17 mouse cellular contexts compared by ENCODE assay signal in genomic region chr16:30271941-30272595, GRCm38 (mm10). TPM values are rescaled to one million over a fixed set of nuclear protein-coding genes. Genes with fewer than 3 reads are reported as not detected.
DNase-seq lines count a peak whose midpoint lies in the region; ATAC-seq and TF ChIP-seq lines count a peak whose summit lies in the region.
"Had no signal": no experiment of that assay in that cellular context is flagged by ENCODE, and none has a peak within 500 bp of the region (broad histone marks: within the 10 kb centered on the region; RNA-seq: fewer than 3 reads in every experiment).

No protein-coding gene starts in this region.

- H3K9me3 ChIP-seq in forebrain, embryonic 10.5 days = no peaks in the 10 kb centered on the region
- H3K9me3 ChIP-seq in forebrain, embryonic 11.5 days (ENCODE audit: control insufficient read depth, low read length) = no peaks in the 10 kb centered on the region
- no peaks in the 10 kb centered on the region for H3K9me3 ChIP-seq in midbrain, postnatal 0 days (ENCODE audit: low read length)
- no peaks in the 10 kb centered on the region for H3K9me3 ChIP-seq in midbrain, embryonic 10.5 days (replicated peaks)

- WGBS in forebrain, embryonic 10.5 days = 75% methylated on average over 6 of the region's 6 CpGs
- 70% methylated on average over 6 of the region's 6 CpGs for WGBS in forebrain, embryonic 11.5 days
- 52% methylated on average over 6 of the region's 6 CpGs for WGBS in midbrain, postnatal 0 days
- WGBS in midbrain, embryonic 10.5 days = 76% methylated on average over 6 of the region's 6 CpGs

- H3K4me1 ChIP-seq in forebrain, embryonic 10.5 days = peaks cover 25% of the 10 kb centered on the region
- no peaks in the 10 kb centered on the region for H3K4me1 ChIP-seq in forebrain, embryonic 11.5 days (replicated peaks; ENCODE audit: control insufficient read depth, insufficient read depth, low read length)
- no peaks in the 10 kb centered on the region for H3K4me1 ChIP-seq in midbrain, postnatal 0 days (ENCODE audit: insufficient read depth, low read length)
- H3K4me1 ChIP-seq in midbrain, embryonic 10.5 days = peaks cover 5% of the 10 kb centered on the region; the same call in 1 of the 2 replicates

- no peaks in the 10 kb centered on the region for H3K27me3 ChIP-seq in forebrain, embryonic 10.5 days (ENCODE audit: poor library complexity, severe bottlenecking)
- H3K27me3 ChIP-seq in forebrain, embryonic 11.5 days (ENCODE audit: control insufficient read depth, insufficient read depth, low read length) = no peaks in the 10 kb centered on the region
- H3K27me3 ChIP-seq in midbrain, postnatal 0 days (ENCODE audit: insufficient read depth, low read length) = no peaks in the 10 kb centered on the region
- peaks cover 6% of the 10 kb centered on the region; the same call in 1 of the 2 replicates for H3K27me3 ChIP-seq in midbrain, embryonic 10.5 days (ENCODE audit: low read depth, poor library complexity, severe bottlenecking)
- H3K27me3 ChIP-seq: Patski had no signal

- H3K36me3 ChIP-seq in forebrain, embryonic 10.5 days (replicated peaks) = no peaks in the 10 kb centered on the region
- H3K36me3 ChIP-seq in forebrain, embryonic 11.5 days (ENCODE audit: control insufficient read depth, insufficient read depth, low read length) = no peaks in the 10 kb centered on the region
- no peaks in the 10 kb centered on the region for H3K36me3 ChIP-seq in midbrain, postnatal 0 days (ENCODE audit: insufficient read depth, low read length)
- no peaks in the 10 kb centered on the region for H3K36me3 ChIP-seq in midbrain, embryonic 10.5 days

- H3K27ac ChIP-seq in forebrain, embryonic 10.5 days = peak overlapping the region; percentile 70; the same call in 1 of the 2 replicates
- no peak overlapping the region for H3K27ac ChIP-seq in forebrain, embryonic 11.5 days (ENCODE audit: low read depth, low read length)
- no peak overlapping the region for H3K27ac ChIP-seq in midbrain, postnatal 0 days (ENCODE audit: low read depth, low read length)
- H3K27ac ChIP-seq in midbrain, embryonic 10.5 days (replicated peaks) = no peak overlapping the region

- no peak overlapping the region for H3K4me3 ChIP-seq in forebrain, embryonic 10.5 days
- no peak overlapping the region for H3K4me3 ChIP-seq in forebrain, embryonic 11.5 days (ENCODE audit: low read depth, low read length)
- H3K4me3 ChIP-seq in midbrain, postnatal 0 days (ENCODE audit: low read depth, low read length) = no peak overlapping the region
- H3K4me3 ChIP-seq in midbrain, embryonic 10.5 days = no peak overlapping the region
- H3K4me3 ChIP-seq: erythroblast, embryonic 14.5 days had no signal

- TF ChIP-seq CTCF in midbrain, postnatal 0 days (IDR thresholded peaks at IDR 0.05) = no peak

- H3K4me2 ChIP-seq in forebrain, embryonic 11.5 days (ENCODE audit: low read depth, low read length, severe bottlenecking) = no peak overlapping the region
- no peak overlapping the region for H3K4me2 ChIP-seq in midbrain, postnatal 0 days (ENCODE audit: low read depth, low read length, poor library complexity, severe bottlenecking)
- H3K4me2 ChIP-seq: heart, embryonic 11.5 days had no signal

- no peak for DNase-seq in forebrain, embryonic 10.5 days (ENCODE audit: extremely low spot score, low spot score)
- no peak for DNase-seq in forebrain, embryonic 11.5 days (ENCODE audit: low spot score)
- peak; percentile 34 for DNase-seq in midbrain, postnatal 0 days (ENCODE audit: low spot score)
- no peak for DNase-seq in midbrain, embryonic 10.5 days (ENCODE audit: low spot score)
- peak; percentile 32 for DNase-seq in thymus, postnatal 25 days
- DNase-seq in MN1 (ENCODE audit: low spot score) = no peak
- no peak for DNase-seq in urinary bladder, postnatal 36 days (ENCODE audit: low spot score in 2 of 2)
- DNase-seq: adrenal gland, postnatal 25 days; cerebellum, adult 8-10 months; lung, postnatal 10 days; retina, postnatal 1 day had no signal

- ATAC-seq in forebrain, embryonic 11.5 days (replicated peaks; ENCODE audit: low FRiP score) = no peak
- ATAC-seq in midbrain, postnatal 0 days (ENCODE audit: low FRiP score) = no peak
- ATAC-seq in granulocyte monocyte progenitor cell, adult 5-6 weeks (replicated peaks; ENCODE audit: poor library complexity, severe bottlenecking) = 0 out of 2 replicates have a peak, but pooled peaks have one; percentile 25
- ATAC-seq: inflammation-experienced regulatory T-cells, adult 6 months; Patski had no signal

- H3K9ac ChIP-seq in forebrain, embryonic 11.5 days (ENCODE audit: low read length) = no peak overlapping the region
- H3K9ac ChIP-seq in midbrain, postnatal 0 days (replicated peaks; ENCODE audit: low read length, poor library complexity, severe bottlenecking) = no peak overlapping the region

RNA-seq across cellular contexts. Expression of gene Cpn2, which starts 4.8 kb away (rescaled TPM):
- not detected in 2 replicates for polyA plus RNA-seq in forebrain, embryonic 10.5 days (2016; fragmentation: Nextera tagmentation; extraction: Ambion mirVana)
- not detected in 2 replicates for polyA plus RNA-seq in forebrain, embryonic 11.5 days (2014; fragmentation: Nextera tagmentation; extraction: Ambion mirVana)
- not detected in 2 replicates for total RNA-seq in midbrain, postnatal 0 days (2014; rRNA removed)
- not detected in 2 replicates for polyA plus RNA-seq in midbrain, postnatal 0 days (2015; fragmentation: Nextera tagmentation; extraction: Ambion mirVana)
- polyA plus RNA-seq in midbrain, embryonic 10.5 days (2016; fragmentation: Nextera tagmentation; extraction: Ambion mirVana) = not detected in 2 replicates
- not detected in 2 replicates for total RNA-seq in granulocyte monocyte progenitor cell, adult 5-6 weeks (2014; fragmentation: Nextera tagmentation)
- total RNA-seq in granulocyte monocyte progenitor cell, adult 5-6 weeks (2017) = not detected in 2 replicates
- total RNA-seq: left cerebral cortex, postnatal 10 days had no signal
- polyA plus RNA-seq: heart, embryonic 11.5 days; inflammation-experienced regulatory T-cells, adult 6 months; Patski had no signal

RNA-seq across cellular contexts. Expression of gene Lrrc15, which starts 11.0 kb away (rescaled TPM):
- 0.32 and 0.35 TPM in 2 replicates for polyA plus RNA-seq in forebrain, embryonic 10.5 days (2016; fragmentation: Nextera tagmentation; extraction: Ambion mirVana)
- polyA plus RNA-seq in forebrain, embryonic 11.5 days (2014; fragmentation: Nextera tagmentation; extraction: Ambion mirVana) = 0.40 and 1.1 TPM in 2 replicates
- 0.28 and 0.60 TPM in 2 replicates for total RNA-seq in midbrain, postnatal 0 days (2014; rRNA removed)
- 0.11 and 0.15 TPM in 2 replicates for polyA plus RNA-seq in midbrain, postnatal 0 days (2015; fragmentation: Nextera tagmentation; extraction: Ambion mirVana)
- 0.38 and 0.52 TPM in 2 replicates for polyA plus RNA-seq in midbrain, embryonic 10.5 days (2016; fragmentation: Nextera tagmentation; extraction: Ambion mirVana)
- not detected in 2 replicates for total RNA-seq in granulocyte monocyte progenitor cell, adult 5-6 weeks (2014; fragmentation: Nextera tagmentation)
- total RNA-seq in granulocyte monocyte progenitor cell, adult 5-6 weeks (2017) = not detected in 2 replicates
- total RNA-seq: adrenal gland, postnatal 25 days; left cerebral cortex, postnatal 10 days had no signal
- polyA plus RNA-seq: erythroblast, embryonic 14.5 days; Patski had no signal

RNA-seq across cellular contexts. Expression of gene Gp5, which starts 38.5 kb away (rescaled TPM):
- polyA plus RNA-seq in forebrain, embryonic 10.5 days (2016; fragmentation: Nextera tagmentation; extraction: Ambion mirVana) = 1.4 and 1.5 TPM in 2 replicates
- polyA plus RNA-seq in forebrain, embryonic 11.5 days (2014; fragmentation: Nextera tagmentation; extraction: Ambion mirVana) = 1.7 and 2.0 TPM in 2 replicates
- 2.1 and 2.6 TPM in 2 replicates for total RNA-seq in midbrain, postnatal 0 days (2014; rRNA removed)
- 0.75 and 0.78 TPM in 2 replicates for polyA plus RNA-seq in midbrain, postnatal 0 days (2015; fragmentation: Nextera tagmentation; extraction: Ambion mirVana)
- 1.5 and 1.9 TPM in 2 replicates for polyA plus RNA-seq in midbrain, embryonic 10.5 days (2016; fragmentation: Nextera tagmentation; extraction: Ambion mirVana)
- total RNA-seq in granulocyte monocyte progenitor cell, adult 5-6 weeks (2014; fragmentation: Nextera tagmentation) = not detected in 2 replicates
- total RNA-seq in granulocyte monocyte progenitor cell, adult 5-6 weeks (2017) = 1.4 TPM in 1 of 2 replicates, not detected in the other
- polyA plus RNA-seq: inflammation-experienced regulatory T-cells, adult 6 months had no signal

Comparison
In these comparisons a context has a peak if more than half of its experiments do, and no peak if none do; other contexts are left out.
1. DNase-seq: peak in midbrain, postnatal 0 days (single experiment) and thymus, postnatal 25 days (single experiment); none in forebrain, embryonic 10.5 days (single experiment), forebrain, embryonic 11.5 days (single experiment), midbrain, embryonic 10.5 days (single experiment), MN1 (single experiment) and urinary bladder, postnatal 36 days (0 of 2).